Mouse (Mus musculus) stomach, embryonic 16.5 days (tissue): ENCODE data around the gene Luc7l3. TPM values are rescaled to one million over a fixed set of nuclear protein-coding genes. Genes with fewer than 3 reads are reported as not detected.

Experiments
- ATAC-seq: fragments of 200-750 bp; cut with Nextera tagmentation; 2 replicates; pipeline ENCODE4 v1.8.0; 2017; ENCODE audit warnings: moderate number of reproducible peaks, moderate TSS enrichment; ENCODE audit not compliant: insufficient read depth, low FRiP score
- H3K27ac ChIP-seq: fragments of 300-500 bp; sonication (generic); 2 replicates; pipeline ENCODE4 v1.5.1; 2014; ENCODE audit warnings: low read length
- H3K27me3 ChIP-seq: fragments of 300-500 bp; sonication (generic); 2 replicates; pipeline ENCODE4 v1.6.1; 2014; ENCODE audit warnings: low read length, control low read depth, mixed read lengths; ENCODE audit not compliant: control insufficient read depth, insufficient read depth
- H3K36me3 ChIP-seq: fragments of 300-500 bp; sonication (generic); 2 replicates; pipeline ENCODE4 v1.6.1; 2014; ENCODE audit warnings: low read length; ENCODE audit not compliant: control insufficient read depth, insufficient read depth
- H3K4me1 ChIP-seq: fragments of 300-500 bp; sonication (generic); 2 replicates; pipeline ENCODE4 v1.6.1; 2014; ENCODE audit warnings: low read length, control low read depth, mixed read lengths; ENCODE audit not compliant: control insufficient read depth, insufficient read depth
- H3K4me2 ChIP-seq: fragments of 300-500 bp; sonication (generic); 2 replicates; pipeline ENCODE4 v1.6.1; 2014; ENCODE audit warnings: low read depth, low read length, mixed read lengths
- H3K4me3 ChIP-seq: fragments of 300-500 bp; sonication (generic); replicated peaks from 2 replicates; pipeline ENCODE4 v1.5.1; 2014; ENCODE audit warnings: mild to moderate bottlenecking, low read length
- H3K9ac ChIP-seq: fragments of 300-500 bp; sonication (generic); 2 replicates; pipeline ENCODE4 v1.6.1; 2014; ENCODE audit warnings: low read length
- H3K9me3 ChIP-seq: fragments of 300-500 bp; sonication (generic); replicated peaks from 2 replicates; pipeline ENCODE4 v1.6.1; 2016; ENCODE audit warnings: low read length, control low read depth; ENCODE audit not compliant: control insufficient read depth
- WGBS: fragments of 180-500 bp; shearing (Covaris S2); extraction: QIAGEN DNeasy Blood & Tissue Kit; methylation state at CpG from one replicate; pipeline ENCODE4 v1.1.7; 2014; 5-methylcytosine and 5-hydroxymethylcytosine counted together
- polyA plus RNA-seq: library from polyadenylated mRNA; unstranded; fragments of >200 nt; fragmentation: Nextera tagmentation; extraction: Ambion mirVana; gene quantifications from 2 replicates; pipeline ENCODE4 v1.2.1, GENCODE M21; 2015

Gene Luc7l3
- polyA plus RNA-seq, 1 experiment from 2014 or later = 112 TPM

- Histone ChIP-seq H3K36me3 (0 out of 2 replicates have a peak, but pooled peaks cover 2% of the 10 kb centered on the region), H3K27ac (no peak overlapping the region), H3K27me3 (no peaks in the 10 kb centered on the region), H3K4me2 (peak overlapping the region; percentile 72), H3K9me3 (no peaks in the 10 kb centered on the region), H3K9ac (no peak overlapping the region), H3K4me3 (no peak overlapping the region; the same call in 1 of the 2 replicates), H3K4me1 (peaks cover 33% of the 10 kb centered on the region)
- no peak for ATAC-seq
- WGBS = 47% methylated on average over 4 of the region's 4 CpGs
Observed at GRCm38 (mm10) chr11:94329270-94329891, 7.6 kb upstream of the Luc7l3 start.

DNA sequence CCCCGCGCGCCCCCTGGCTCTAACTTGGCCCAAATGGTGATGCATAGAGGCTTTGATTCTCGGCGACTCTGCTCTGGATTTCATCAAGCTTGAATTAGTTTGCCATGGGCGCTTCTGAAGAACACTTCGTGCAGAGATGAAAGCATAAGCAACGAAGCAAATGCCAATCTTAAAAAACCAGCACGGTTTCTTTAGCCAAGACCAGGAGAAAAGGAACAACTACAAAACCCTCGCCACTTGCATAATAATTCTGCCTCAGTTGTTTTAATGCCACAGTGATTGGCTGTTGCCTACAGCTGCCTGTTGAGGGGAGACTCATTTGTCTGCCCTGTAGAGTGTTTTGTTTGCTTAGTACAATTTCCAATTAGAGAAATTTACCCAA, 6.8 kb upstream of the Luc7l3 start:
- peak overlapping the region; percentile 72 for H3K4me2 ChIP-seq
- H3K9me3 ChIP-seq = no peaks in the 10 kb centered on the region
- peaks cover 33% of the 10 kb centered on the region for H3K4me1 ChIP-seq
- peak overlapping the region; percentile 81 for H3K4me3 ChIP-seq
- whole genome bisulfite sequencing = 2% methylated on average over 10 of the region's 10 CpGs
- H3K9ac ChIP-seq = peak overlapping the region; percentile 99
- no peak for ATAC-seq
- H3K27ac ChIP-seq = peak overlapping the region; percentile 98
- no peaks in the 10 kb centered on the region for H3K36me3 ChIP-seq
- no peaks in the 10 kb centered on the region for H3K27me3 ChIP-seq

DNA sequence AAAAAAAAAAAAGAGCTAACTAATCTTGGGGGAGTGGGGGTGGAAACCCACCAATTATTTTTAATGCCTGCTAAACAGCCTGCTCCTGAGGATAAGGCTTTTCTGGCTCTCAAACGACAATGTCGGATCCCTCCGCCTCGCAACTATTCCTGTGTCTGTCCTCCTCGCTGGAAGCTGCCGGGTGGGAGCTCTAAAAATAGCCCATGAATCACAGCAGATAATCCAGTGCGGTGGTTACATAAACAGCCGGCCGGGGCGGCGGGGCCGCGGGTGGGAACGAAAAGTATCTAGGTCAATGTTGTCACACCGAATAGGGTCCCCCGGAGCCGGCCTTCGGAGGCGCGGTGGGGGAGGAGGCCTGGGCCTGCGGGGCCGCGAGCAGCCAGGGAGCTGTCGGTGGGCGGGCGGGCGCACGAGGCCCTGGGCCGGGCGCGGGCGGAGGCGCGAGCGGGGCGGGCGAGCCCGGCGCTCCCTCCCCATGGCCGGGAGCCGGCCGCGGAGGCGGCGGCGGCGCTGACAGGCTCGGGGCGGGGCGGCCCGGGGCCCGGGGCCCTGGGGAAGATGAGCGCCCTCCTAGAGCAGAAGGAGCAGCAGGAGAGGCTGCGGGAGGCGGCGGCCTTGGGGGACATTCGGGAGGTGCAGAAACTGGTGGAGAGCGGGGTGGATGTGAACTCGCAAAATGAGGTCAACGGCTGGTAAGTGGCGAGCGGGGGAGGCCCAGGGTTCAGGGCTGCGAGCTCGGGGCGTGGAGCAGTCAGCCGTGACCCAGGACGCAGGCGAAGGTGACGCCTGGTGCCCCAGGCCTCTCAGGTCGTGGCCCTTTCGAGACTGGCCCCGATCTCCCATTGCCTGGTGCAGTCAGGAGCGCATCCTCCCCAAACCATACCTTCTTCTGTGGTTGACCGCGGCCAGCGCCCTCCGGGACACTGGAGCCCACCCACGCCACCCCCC, 6.2 kb upstream of the Luc7l3 start, which contains the start of gene Ankrd40:
Gene Ankrd40 (plus strand): TSS at position 309 of the 951 bp plus-strand sequence.
- Histone ChIP-seq H3K4me3 (peak within 1 kb of the TSS; percentile 81), H3K27ac (peak within 1 kb of the TSS; percentile 98), H3K36me3 (no peaks in the 10 kb centered on the region), H3K27me3 (no peaks in the 10 kb centered on the region), H3K4me2 (peak within 1 kb of the TSS; percentile 72), H3K4me1 (peaks cover 33% of the 10 kb centered on the region), H3K9me3 (no peaks in the 10 kb centered on the region), H3K9ac (peak within 1 kb of the TSS; percentile 99)
- ATAC-seq = peak; percentile 91
- under 1% methylated on average over 77 of the region's 78 CpGs for WGBS

GRCm38 (mm10) chr11:94326961-94327411, 5.2 kb upstream of the Luc7l3 start:
- H3K36me3 ChIP-seq = no peaks in the 10 kb centered on the region
- peaks cover 30% of the 10 kb centered on the region for H3K4me1 ChIP-seq
- no peak for ATAC-seq
- H3K27ac ChIP-seq = peak overlapping the region; percentile 98
- WGBS = 6% methylated on average over 10 of the region's 10 CpGs
- peak overlapping the region; percentile 72 for H3K4me2 ChIP-seq
- peak overlapping the region; percentile 81 for H3K4me3 ChIP-seq
- H3K9me3 ChIP-seq = no peaks in the 10 kb centered on the region
- no peaks in the 10 kb centered on the region for H3K27me3 ChIP-seq
- H3K9ac ChIP-seq = peak overlapping the region; percentile 69

DNA sequence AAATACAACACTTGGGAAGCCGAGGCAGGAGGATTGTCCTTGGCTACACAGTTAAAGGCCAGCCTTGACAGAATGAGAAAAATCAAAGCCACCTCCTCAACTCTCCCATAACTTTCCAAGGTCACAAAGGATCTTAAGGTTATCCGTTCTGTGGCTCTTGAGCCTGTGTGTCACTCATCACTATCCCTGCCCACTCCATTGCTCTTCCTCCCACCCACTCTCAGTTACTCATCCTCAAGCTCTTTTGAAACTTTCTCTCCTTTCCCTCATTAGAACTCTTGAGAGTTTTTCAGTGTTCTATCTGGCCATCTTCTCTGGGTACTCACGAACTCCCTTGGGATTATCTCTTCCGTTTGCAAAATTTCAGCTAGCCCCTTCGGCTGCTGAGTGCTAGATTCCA, 2.8 kb upstream of the Luc7l3 start:
- H3K36me3 ChIP-seq = no peaks in the 10 kb centered on the region
- H3K4me2 ChIP-seq = no peak overlapping the region
- H3K4me3 ChIP-seq = no peak overlapping the region
- WGBS = 87% methylated on average over 5 of the region's 5 CpGs
- ATAC-seq = no peak
- H3K27me3 ChIP-seq = no peaks in the 10 kb centered on the region
- H3K9me3 ChIP-seq = no peaks in the 10 kb centered on the region
- H3K27ac ChIP-seq = no peak overlapping the region
- no peak overlapping the region for H3K9ac ChIP-seq
- peaks cover 26% of the 10 kb centered on the region for H3K4me1 ChIP-seq

GRCm38 (mm10) chr11:94323271-94323925, 1.6 kb upstream of the Luc7l3 start:
- Histone ChIP-seq H3K27me3 (no peaks in the 10 kb centered on the region), H3K27ac (peak overlapping the region; percentile 98), H3K9ac (peak overlapping the region; percentile 36; the same call in 1 of the 2 replicates), H3K4me1 (peaks cover 21% of the 10 kb centered on the region), H3K4me2 (no peak overlapping the region), H3K4me3 (no peak overlapping the region), H3K9me3 (no peaks in the 10 kb centered on the region), H3K36me3 (no peaks in the 10 kb centered on the region)
- no peak for ATAC-seq
- 66% methylated on average over 5 of the region's 5 CpGs for WGBS

DNA sequence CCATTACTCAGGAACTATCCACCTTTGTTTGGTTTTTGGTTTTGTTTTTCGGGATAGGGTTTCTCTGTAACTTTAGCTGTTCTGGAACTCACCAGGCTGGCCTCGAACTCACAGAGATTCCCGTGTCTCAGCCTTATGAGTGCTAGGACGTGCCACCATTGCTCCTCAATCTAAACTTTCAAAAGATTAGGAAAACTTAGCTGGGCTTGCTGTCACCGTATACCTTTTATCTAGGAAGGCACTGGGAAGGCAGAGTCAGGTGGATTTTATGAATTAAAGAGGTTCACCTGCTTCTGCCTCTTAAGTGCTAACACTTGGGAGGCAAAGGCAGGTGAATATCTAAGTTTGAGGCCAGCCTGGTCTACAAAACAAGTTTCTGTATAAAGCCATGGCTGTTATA, 848 bp upstream of the Luc7l3 start:
- no peaks in the 10 kb centered on the region for H3K36me3 ChIP-seq
- no peak for ATAC-seq
- H3K9me3 ChIP-seq = no peaks in the 10 kb centered on the region
- peak overlapping the region; percentile 100 for H3K9ac ChIP-seq
- H3K4me3 ChIP-seq = peak overlapping the region; percentile 97
- WGBS = 25% methylated on average over 5 of the region's 5 CpGs
- peak overlapping the region; percentile 98 for H3K27ac ChIP-seq
- H3K27me3 ChIP-seq = no peaks in the 10 kb centered on the region
- peak overlapping the region; percentile 64 for H3K4me2 ChIP-seq
- H3K4me1 ChIP-seq = peaks cover 28% of the 10 kb centered on the region

DNA sequence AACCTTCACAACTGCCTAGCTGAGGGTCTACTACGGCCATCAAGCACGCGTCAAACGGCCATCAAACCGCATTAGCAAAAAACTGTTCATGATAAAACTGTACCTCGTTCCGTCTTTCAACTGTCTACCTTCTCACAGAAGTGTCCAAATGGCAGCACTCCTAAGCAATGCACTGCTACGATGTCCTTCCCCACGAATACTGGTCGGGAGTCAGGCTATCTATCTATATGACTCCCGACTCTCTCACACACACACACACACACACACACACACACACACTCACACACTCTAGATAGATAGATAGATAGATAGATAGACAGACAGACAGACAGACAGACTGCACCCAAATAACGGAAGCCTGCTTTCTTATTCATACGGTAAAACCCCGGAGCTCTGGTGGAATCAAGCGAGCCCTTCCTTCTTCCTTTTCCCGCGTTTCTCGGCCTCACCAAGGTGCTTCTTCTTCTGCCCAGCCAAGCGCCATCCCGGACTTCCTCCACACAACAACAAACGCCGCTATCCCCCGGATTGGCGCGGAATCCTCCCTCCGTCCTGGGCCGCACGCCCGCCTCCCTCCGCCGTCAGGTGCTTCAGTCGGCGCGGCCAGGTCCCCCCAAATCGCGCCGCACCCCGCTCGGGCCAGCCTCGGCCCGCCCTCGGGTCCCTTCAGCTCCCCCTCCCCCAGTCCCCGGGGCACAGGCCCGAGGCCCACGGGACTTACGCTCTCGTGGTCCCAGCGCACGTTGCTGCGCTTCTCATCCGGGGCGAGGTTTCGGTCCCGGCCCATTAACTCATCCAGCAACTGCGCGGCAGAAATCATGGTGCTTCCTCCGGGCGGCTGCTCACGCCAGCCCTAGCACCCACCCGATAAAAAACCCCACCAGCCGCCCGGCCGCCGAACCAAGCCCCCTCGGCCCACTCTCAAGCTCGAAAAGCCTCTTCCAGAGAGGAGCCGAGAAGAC, 538 bp downstream of the Luc7l3 start:
- under 1% methylated on average over 67 of the region's 67 CpGs for WGBS

More for the DNA sequence above, 538 bp downstream of the Luc7l3 start:
- peak overlapping the region; percentile 98 for H3K27ac ChIP-seq
- peak overlapping the region; percentile 100 for H3K9ac ChIP-seq
- H3K27me3 ChIP-seq = no peaks in the 10 kb centered on the region
- H3K4me3 ChIP-seq = peak overlapping the region; percentile 97
- ATAC-seq = peak; percentile 63; the same call in 1 of the 2 replicates
- H3K4me1 ChIP-seq = peaks cover 34% of the 10 kb centered on the region
- H3K36me3 ChIP-seq = no peaks in the 10 kb centered on the region
- H3K9me3 ChIP-seq = no peaks in the 10 kb centered on the region
- peak overlapping the region; percentile 82 for H3K4me2 ChIP-seq
